Mouse (Mus musculus) testis, adult 2 months (tissue): ENCODE measurements around the gene 2410004B18Rik.
A peak's percentile ranks its signal among the peaks of the same experiment; 100 is the strongest.

Source experiments
- CTCF ChIP-seq: fragments of 200-500 bp; IDR thresholded peaks from 2 replicates; pipeline ENCODE4 v1.5.1; 2012; ENCODE audit warnings: low read depth, mild to moderate bottlenecking, inconsistent platforms, low read length, moderate library complexity; ENCODE audit not compliant: control insufficient read depth, insufficient read depth, insufficient replicate concordance
- POLR2A ChIP-seq: fragments of 200-500 bp; IDR thresholded peaks from 2 replicates; pipeline ENCODE4 v1.6.1; 2012; ENCODE audit warnings: low read depth, mild to moderate bottlenecking, inconsistent platforms, low read length, moderate library complexity; ENCODE audit not compliant: control insufficient read depth

DNA sequence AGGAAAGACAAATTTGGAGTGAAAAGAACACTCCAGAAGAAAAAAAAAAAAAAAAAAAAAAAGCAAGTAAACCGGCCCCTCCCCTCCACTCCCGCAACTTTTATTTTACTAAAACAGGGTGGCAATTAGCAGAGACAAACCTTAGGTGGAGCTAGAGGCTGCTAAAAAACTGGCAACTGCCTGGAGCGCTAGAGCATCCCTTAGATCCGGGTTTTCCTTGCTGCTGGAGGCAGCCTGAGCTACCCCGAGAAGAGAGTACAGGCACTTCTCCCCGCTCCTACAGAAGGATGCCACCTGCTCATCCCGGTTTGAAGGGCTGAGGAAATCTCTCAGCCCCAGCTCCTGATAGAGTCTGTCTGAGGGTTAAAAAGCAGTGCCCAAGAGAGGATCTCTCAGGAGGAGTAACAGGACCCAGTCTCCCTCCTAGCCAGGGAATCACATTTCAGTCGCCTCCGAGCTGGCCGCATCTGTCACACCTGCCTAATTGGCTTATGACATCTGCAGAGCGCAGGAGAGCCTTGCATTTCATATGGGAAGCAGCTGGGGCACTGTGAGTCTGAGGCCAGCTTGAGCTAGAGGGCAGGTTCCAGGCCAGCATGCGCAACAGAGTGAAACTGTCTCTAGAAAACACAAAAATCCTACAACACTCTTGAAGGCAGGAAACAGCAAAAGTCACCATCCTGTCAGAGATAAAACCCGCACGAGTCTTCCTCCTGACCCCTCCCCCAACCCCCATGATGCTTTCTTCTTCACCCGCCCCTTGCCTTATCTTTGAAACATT, 12.4 kb downstream of the 2410004B18Rik start:
- TF ChIP-seq CTCF (peak; percentile 22; the same call in 1 of the 2 replicates), POLR2A (no peak)
